Mouse (Mus musculus) c-Kit-positive CD71-positive TER-119-positive erythroid progenitor cells, embryonic 14.5 days (primary cell): ENCODE results near the gene Cypt12.

Source experiments
- DNase-seq: peaks from one replicate; pipeline ENCODE4 v3.0.0-alpha.2; 2013; ENCODE audit warnings: low spot score

Cypt12 gene

DNA sequence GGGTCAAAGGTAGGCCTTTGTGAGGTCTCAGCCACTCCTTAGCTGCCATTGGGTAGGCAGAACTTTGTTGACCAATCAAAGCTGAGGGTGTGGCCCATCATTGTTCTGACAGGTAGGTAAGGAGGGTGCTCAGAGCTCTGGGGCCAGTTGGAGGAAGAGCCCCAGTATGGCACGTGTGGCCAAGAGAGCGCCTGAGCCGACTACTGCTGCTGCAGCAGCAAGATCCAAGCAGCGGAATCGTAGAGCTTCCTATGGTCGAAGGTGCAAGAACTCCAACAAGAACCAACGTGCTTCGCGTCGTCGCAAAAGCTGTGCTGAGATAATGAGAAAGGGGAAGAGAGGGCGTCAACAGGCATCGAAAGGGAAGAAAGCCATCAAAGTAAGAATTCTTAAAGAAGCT, at the start of gene Cypt12:
TSS of gene Cypt12 (plus strand) at position 112 of the 400 bp plus-strand sequence.
- DNase-seq, result no peak

DNA sequence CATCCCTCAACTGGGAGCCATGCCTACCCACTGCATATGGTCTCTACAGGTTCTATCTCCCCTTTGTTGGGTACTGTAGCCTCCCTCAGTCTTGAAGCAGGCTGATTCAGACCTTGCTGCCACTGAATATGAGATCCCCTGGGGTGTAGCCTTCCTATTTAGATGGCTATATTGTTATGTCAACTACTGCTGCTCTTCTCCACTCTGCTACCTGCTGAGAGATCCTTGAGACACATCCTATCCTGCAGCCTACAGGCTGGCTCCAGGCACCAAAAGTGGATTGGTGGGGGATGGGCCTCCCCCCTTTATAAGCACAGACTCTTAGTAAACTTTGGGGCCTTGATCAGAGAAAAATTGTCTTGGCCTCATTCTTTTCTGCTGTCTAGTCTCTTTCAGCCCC, 34.4 kb upstream of the Cypt12 start:
- DNase-seq, result no peak

DNA sequence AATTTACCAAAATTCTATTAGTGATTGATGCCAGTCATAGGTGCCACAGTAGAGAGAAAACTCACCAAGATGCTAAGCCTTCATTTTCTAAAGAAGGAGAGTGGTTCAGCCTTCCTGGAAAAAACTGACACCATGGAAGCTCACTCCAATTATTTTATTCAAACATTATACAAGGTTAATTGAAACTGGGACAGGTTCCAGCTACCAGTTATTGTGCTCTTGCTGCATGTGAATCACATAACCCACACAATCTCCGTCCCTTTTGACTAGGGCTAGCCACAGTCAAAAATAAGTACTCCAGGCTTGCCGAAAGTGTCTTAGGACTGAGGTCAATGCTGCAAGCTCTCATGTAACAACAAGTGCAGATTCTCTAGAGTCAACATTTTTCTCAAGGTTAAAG, 8.0 kb upstream of the Cypt12 start:
- DNase-seq, result no peak
